Mouse (Mus musculus) myocyte (in vitro differentiated cells): ENCODE data around the gene Spag5. TPM values are rescaled to one million over a fixed set of nuclear protein-coding genes. Genes with fewer than 3 reads are reported as not detected.

ENCODE experiments used
- H3K27me3 ChIP-seq: one replicate; pipeline ENCODE4 v1.6.1; 2011; ENCODE audit not compliant: control insufficient read depth, insufficient read depth, insufficient read length
- H3K36me3 ChIP-seq: one replicate; pipeline ENCODE4 v1.6.1; 2011; ENCODE audit not compliant: control insufficient read depth, insufficient read depth
- H3K4me2 ChIP-seq: one replicate; pipeline ENCODE4 v1.6.1; 2011; ENCODE audit warnings: low read depth, control low read depth
- H3K4me3 ChIP-seq: one replicate; pipeline ENCODE4 v1.5.1; 2011; ENCODE audit warnings: mild to moderate bottlenecking, control low read depth, moderate library complexity
- H3K79me2 ChIP-seq: one replicate; pipeline ENCODE4 v1.6.1; 2011; ENCODE audit not compliant: control insufficient read depth, insufficient read depth
- H3ac ChIP-seq: one replicate; pipeline ENCODE4 v1.6.1; 2011; ENCODE audit not compliant: control insufficient read depth, insufficient read length
- CEBPB ChIP-seq: IDR thresholded peaks from 2 replicates; pipeline ENCODE4 v1.6.1; 2011; ENCODE audit warnings: mild to moderate bottlenecking, moderate library complexity; ENCODE audit not compliant: poor library complexity, insufficient read depth, severe bottlenecking
- E2F4 ChIP-seq: IDR thresholded peaks from one replicate; pipeline ENCODE4 v1.6.1; 2011; ENCODE audit warnings: mild to moderate bottlenecking, control low read depth, moderate library complexity; ENCODE audit not compliant: insufficient read depth
- MAX ChIP-seq: IDR thresholded peaks from one replicate; pipeline ENCODE4 v1.6.1; 2011; ENCODE audit warnings: low read depth, mild to moderate bottlenecking, control low read depth
- MYOD1 ChIP-seq, 3 experiments: IDR thresholded peaks; one replicate each; pipeline ENCODE4 v1.6.1; 2011; ENCODE audit warnings: control low read depth in 2 of 3, low read depth in 2 of 3, mild to moderate bottlenecking in 2 of 3, moderate library complexity in 1 of 3; ENCODE audit not compliant: insufficient read length in 2 of 3, control insufficient read depth in 1 of 3
- MYOG ChIP-seq, 3 experiments: IDR thresholded peaks; one replicate each; pipeline ENCODE4 v1.6.1; 2011; ENCODE audit warnings: control low read depth in 2 of 3, low read depth in 2 of 3, mild to moderate bottlenecking in 2 of 3; ENCODE audit not compliant: insufficient read length in 2 of 3, control insufficient read depth in 1 of 3, insufficient read depth in 1 of 3
- POLR2A ChIP-seq: IDR thresholded peaks from one replicate; pipeline ENCODE4 v1.6.1; 2011; ENCODE audit warnings: low read depth, mild to moderate bottlenecking, control low read depth, moderate library complexity; ENCODE audit not compliant: insufficient read length
- POLR2AphosphoS2 ChIP-seq: IDR thresholded peaks from one replicate; pipeline ENCODE4 v1.6.1; 2011; ENCODE audit warnings: low read depth, control low read depth; ENCODE audit not compliant: insufficient read length
- REST ChIP-seq: IDR thresholded peaks from one replicate; pipeline ENCODE4 v1.6.1; 2011; ENCODE audit warnings: mild to moderate bottlenecking, control low read depth, moderate library complexity; ENCODE audit not compliant: insufficient read depth, insufficient read length
- SRF ChIP-seq: IDR thresholded peaks from one replicate; pipeline ENCODE4 v1.6.1; 2011; ENCODE audit warnings: low read depth; ENCODE audit not compliant: control insufficient read depth, insufficient read length
- TCF12 ChIP-seq: IDR thresholded peaks from one replicate; pipeline ENCODE4 v1.6.1; 2011; ENCODE audit warnings: mild to moderate bottlenecking, control low read depth; ENCODE audit not compliant: poor library complexity, insufficient read depth, severe bottlenecking
- TCF3 ChIP-seq: IDR thresholded peaks from one replicate; pipeline ENCODE4 v1.6.1; 2011; ENCODE audit warnings: low read depth, control low read depth; ENCODE audit not compliant: insufficient read length
- USF1 ChIP-seq: IDR thresholded peaks from one replicate; pipeline ENCODE4 v1.6.1; 2011; ENCODE audit warnings: low read depth, mild to moderate bottlenecking, control low read depth, moderate library complexity
- polyA plus RNA-seq: library from polyadenylated mRNA; unstranded; fragments of >200 nt; fragmentation: generic; extraction: Trizol; gene quantifications from one replicate; pipeline ENCODE4 v1.2.1, GENCODE M21; 2012; ENCODE audit warnings: missing spikeins

Spag5 gene
- polyA plus RNA-seq, 1 experiment: 19.2 TPM

DNA sequence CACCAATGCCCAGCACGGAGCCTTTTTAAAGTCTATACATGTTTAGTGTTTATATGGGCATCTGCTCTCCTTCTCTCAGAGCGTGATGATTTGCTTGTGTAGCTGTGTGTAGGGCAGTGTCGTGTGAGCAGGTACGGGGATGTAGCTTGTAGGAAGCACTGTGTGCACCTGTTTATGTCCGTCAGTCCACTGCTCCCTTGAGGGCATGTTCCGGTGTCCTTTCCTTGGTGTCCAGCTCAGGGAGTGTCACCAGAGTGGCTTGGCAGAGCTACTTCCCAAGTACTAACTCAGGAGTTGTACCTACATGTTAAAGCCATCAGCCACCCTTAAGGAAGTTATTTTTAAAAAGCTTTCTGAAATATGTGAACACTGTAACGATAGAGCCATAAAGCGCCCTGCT lies 35.7 kb downstream of the Spag5 start:
- Histone ChIP-seq H3K79me2 (no peaks in the 10 kb centered on the region), H3K4me2 (no peak overlapping the region), H3K36me3 (peaks cover 11% of the 10 kb centered on the region)

DNA sequence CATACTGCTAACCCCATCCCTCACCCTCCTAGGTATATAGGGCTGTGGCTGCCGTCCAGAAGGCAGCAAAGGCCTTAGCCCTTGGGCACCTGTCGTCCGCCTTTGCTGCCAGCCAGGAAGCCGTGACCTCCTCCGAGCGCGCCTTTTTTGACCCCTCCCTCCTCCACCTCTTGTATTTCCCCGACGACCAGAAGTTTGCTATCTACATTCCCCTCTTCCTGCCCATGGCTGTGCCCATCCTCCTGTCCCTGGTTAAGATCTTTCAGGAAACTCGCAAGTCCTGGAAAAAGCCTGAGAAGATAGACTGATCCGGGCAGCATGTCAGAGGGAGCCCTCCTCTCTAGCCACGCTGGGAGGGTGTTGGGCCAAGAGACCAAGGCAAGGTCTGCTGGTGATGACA lies 40.4 kb downstream of the Spag5 start:
- Histone ChIP-seq H3ac (no peak overlapping the region), H3K4me3 (no peak overlapping the region), H3K27me3 (no peaks in the 10 kb centered on the region), H3K4me2 (no peak overlapping the region), H3K36me3 (peaks cover 7% of the 10 kb centered on the region), H3K79me2 (no peaks in the 10 kb centered on the region)
- no peak for TF ChIP-seq MYOG (IDR thresholded peaks at IDR 0.05; ENCODE audit: control insufficient read depth in 1 of 3, insufficient read depth in 1 of 3, insufficient read length in 2 of 3, low read depth in 2 of 3)
- no peak for TF ChIP-seq MAX
- no peak for TF ChIP-seq POLR2AphosphoS2
- no peak for TF ChIP-seq POLR2A
- TF ChIP-seq CEBPB: no peak
- no peak for TF ChIP-seq USF1
- no peak for TF ChIP-seq E2F4
- no peak for TF ChIP-seq MYOD1 (IDR thresholded peaks at IDR 0.05; ENCODE audit: control insufficient read depth in 1 of 3, insufficient read length in 2 of 3, low read depth in 2 of 3)
- no peak for TF ChIP-seq SRF
- no peak for TF ChIP-seq REST
- TF ChIP-seq TCF3: no peak

More for the DNA sequence above, 35.7 kb downstream of the Spag5 start:
- Histone ChIP-seq H3K27me3 (no peaks in the 10 kb centered on the region), H3ac (no peak overlapping the region), H3K4me3 (no peak overlapping the region)
- TF ChIP-seq POLR2AphosphoS2 (no peak), MYOD1 (IDR thresholded peaks at IDR 0.05; ENCODE audit: control insufficient read depth in 1 of 3, insufficient read length in 2 of 3, low read depth in 2 of 3) (peak in 2 of 3 experiments; percentile 9 to 54)

- H3ac ChIP-seq: peak within 1 kb of the TSS; percentile 27
Observed at GRCm38 (mm10) chr11:78343381-78344327, 42.3 kb downstream of the Spag5 start, which contains the start of gene Unc119. TSS of gene Unc119 (plus strand) at chr11:78343482.

DNA sequence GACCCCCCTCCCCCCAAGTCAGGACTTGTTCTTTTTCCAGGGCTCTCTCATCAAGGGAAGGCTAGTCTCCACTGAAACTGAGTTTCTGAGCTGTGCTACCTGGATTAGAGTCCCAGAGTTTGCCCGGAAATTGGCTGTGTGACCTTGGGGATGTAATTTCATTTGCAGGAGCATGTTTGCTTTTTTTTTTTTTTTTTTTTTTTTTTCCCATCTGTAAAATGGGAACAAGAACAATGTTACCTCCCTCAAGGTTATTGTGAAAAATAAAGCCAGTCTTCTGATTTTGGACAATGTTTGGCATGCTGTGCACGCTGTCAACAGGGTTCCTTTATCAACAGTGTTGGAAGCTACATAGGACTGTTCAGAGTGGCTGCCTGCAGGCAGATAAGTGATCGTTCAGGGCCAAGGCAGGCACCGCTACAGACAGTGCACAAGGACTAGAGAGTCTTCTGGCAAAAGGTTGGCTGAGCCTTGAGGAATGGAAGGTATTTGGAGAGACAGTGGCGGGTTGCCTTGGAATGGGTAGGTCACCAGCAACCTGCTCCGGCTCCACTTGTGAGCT lies 43.1 kb downstream of the Spag5 start:
- H3K36me3 ChIP-seq: no peaks in the 10 kb centered on the region
- TF ChIP-seq TCF12 (no peak), CEBPB (no peak), E2F4 (no peak), POLR2A (no peak), MAX (no peak), MYOD1 (IDR thresholded peaks at IDR 0.05; ENCODE audit: control insufficient read depth in 1 of 3, insufficient read length in 2 of 3, low read depth in 2 of 3) (no peak), SRF (no peak), MYOG (IDR thresholded peaks at IDR 0.05; ENCODE audit: control insufficient read depth in 1 of 3, insufficient read depth in 1 of 3, insufficient read length in 2 of 3, low read depth in 2 of 3) (no peak), REST (no peak), POLR2AphosphoS2 (no peak), USF1 (no peak), TCF3 (no peak)
- no peaks in the 10 kb centered on the region for H3K27me3 ChIP-seq
- peak overlapping the region; percentile 13 for H3K4me3 ChIP-seq
- no peak overlapping the region for H3ac ChIP-seq
- H3K79me2 ChIP-seq: no peaks in the 10 kb centered on the region
- H3K4me2 ChIP-seq: peak overlapping the region; percentile 84

More at GRCm38 (mm10) chr11:78343381-78344327, 42.3 kb downstream of the Spag5 start, which contains the start of gene Unc119:
- H3K79me2 ChIP-seq: no peaks in the 10 kb centered on the region
- peaks cover 4% of the 10 kb centered on the region for H3K36me3 ChIP-seq
- H3K27me3 ChIP-seq: no peaks in the 10 kb centered on the region
- TF ChIP-seq USF1 (no peak), POLR2AphosphoS2 (peak; percentile 49), REST (no peak), MAX (no peak), MYOD1 (IDR thresholded peaks at IDR 0.05; ENCODE audit: control insufficient read depth in 1 of 3, insufficient read length in 2 of 3, low read depth in 2 of 3) (peak in 1 of 3 experiments; percentile 29), POLR2A (peak; percentile 78), TCF12 (no peak), SRF (no peak), TCF3 (no peak), CEBPB (no peak), MYOG (IDR thresholded peaks at IDR 0.05; ENCODE audit: control insufficient read depth in 1 of 3, insufficient read depth in 1 of 3, insufficient read length in 2 of 3, low read depth in 2 of 3) (peak in 1 of 3 experiments; percentile 4), E2F4 (no peak)
- peak within 1 kb of the TSS; percentile 13 for H3K4me3 ChIP-seq
- peak within 1 kb of the TSS; percentile 84 for H3K4me2 ChIP-seq
